Mouse (Mus musculus) megakaryocyte progenitor cell, adult 5-6 weeks (primary cell): ENCODE data around the gene Slc5a2. TPM values are rescaled to one million over a fixed set of nuclear protein-coding genes. Genes with fewer than 3 reads are reported as not detected.

Experiments used
- total RNA-seq, 2 experiments: library from RNA; stranded (forward) in 1 of 2; stranded (reverse) in 1 of 2; fragments of 157-497, 149-512 nt in 1 of 2; fragments of 200-1000 nt in 1 of 2; gene quantifications; 2 replicates each; pipeline versions ENCODE4 v1.2.3 to v1.2.4; 2015 to 2017

The Slc5a2 gene
- total RNA-seq, 2 experiments from 2014 or later, result not detected

Other genes with a start within 250 kb of the Slc5a2 start
- 23.6 and 24.3 TPM in 2 replicates for gene Itgam, start 203.0 kb upstream of the Slc5a2 start, total RNA-seq (2015)
- gene Itgam, start 203.0 kb upstream of the Slc5a2 start, total RNA-seq (2017), result 28.0 and 34.9 TPM in 2 replicates
- 0.05 TPM in 1 of 2 replicates, not detected in the other for gene Gm49368, start 203.0 kb upstream of the Slc5a2 start, total RNA-seq (2015)
- gene Gm49368, start 203.0 kb upstream of the Slc5a2 start, total RNA-seq (2017), result not detected in 2 replicates
- 0.32 and 0.76 TPM in 2 replicates for gene Itgax, start 136.1 kb upstream of the Slc5a2 start, total RNA-seq (2015)
- gene Itgax, start 136.1 kb upstream of the Slc5a2 start, total RNA-seq (2017), result 0.67 and 0.68 TPM in 2 replicates
- 0.25 TPM in 1 of 2 replicates, not detected in the other for gene Itgad, start 111.3 kb upstream of the Slc5a2 start, total RNA-seq (2015)
- gene Itgad, start 111.3 kb upstream of the Slc5a2 start, total RNA-seq (2017), result 0.51 TPM in 1 of 2 replicates, not detected in the other
- 0.76 and 4.8 TPM in 2 replicates for gene Cox6a2, start 59.3 kb upstream of the Slc5a2 start, total RNA-seq (2015)
- gene Cox6a2, start 59.3 kb upstream of the Slc5a2 start, total RNA-seq (2017), result 0.21 and 1.3 TPM in 2 replicates
- 6.9 and 7.1 TPM in 2 replicates for gene Armc5, start 28.3 kb upstream of the Slc5a2 start, total RNA-seq (2015)
- gene Armc5, start 28.3 kb upstream of the Slc5a2 start, total RNA-seq (2017), result 9.5 and 11.8 TPM in 2 replicates
- 4.3 TPM in 2 replicates for gene 9130023H24Rik, start 27.6 kb upstream of the Slc5a2 start, total RNA-seq (2015)
- gene 9130023H24Rik, start 27.6 kb upstream of the Slc5a2 start, total RNA-seq (2017), result 4.7 and 7.2 TPM in 2 replicates
- 0.44 and 0.54 TPM in 2 replicates for gene Tgfb1i1, start 18.8 kb upstream of the Slc5a2 start, total RNA-seq (2015)
- gene Tgfb1i1, start 18.8 kb upstream of the Slc5a2 start, total RNA-seq (2017), result not detected in 2 replicates
- 34.2 and 39.5 TPM in 2 replicates for gene BC017158, start 32.5 kb downstream of the Slc5a2 start, total RNA-seq (2015)
- 20.5 and 25.3 TPM in 2 replicates for gene BC017158, start 32.5 kb downstream of the Slc5a2 start, total RNA-seq (2017)
- gene Rgs10, start 153.1 kb downstream of the Slc5a2 start, total RNA-seq (2015), result 77.0 and 92.7 TPM in 2 replicates
- gene Rgs10, start 153.1 kb downstream of the Slc5a2 start, total RNA-seq (2017), result 55.4 and 83.3 TPM in 2 replicates
- gene Tial1, start 196.1 kb downstream of the Slc5a2 start, total RNA-seq (2015), result 171 and 194 TPM in 2 replicates
- gene Tial1, start 196.1 kb downstream of the Slc5a2 start, total RNA-seq (2017), result 53.4 and 80.2 TPM in 2 replicates